Mouse (Mus musculus) lung, embryonic 15.5 days (tissue): Measurements from ENCODE around the gene Mtcp1. TPM values are rescaled to one million over a fixed set of nuclear protein-coding genes. Genes with fewer than 3 reads are reported as not detected.

Experiments
- ATAC-seq: fragments of 200-750 bp; cut with Nextera tagmentation; 2 replicates; pipeline ENCODE4 v1.8.0; 2017; ENCODE audit warnings: moderate number of reproducible peaks, borderline replicate concordance; ENCODE audit not compliant: low FRiP score, low TSS enrichment; ENCODE audit errors: extremely low read depth
- H3K27ac ChIP-seq: fragments of 300-500 bp; sonication (generic); 2 replicates; pipeline ENCODE4 v1.5.1; 2015; ENCODE audit warnings: moderate library complexity, mild to moderate bottlenecking, inconsistent platforms
- H3K27me3 ChIP-seq: fragments of 300-500 bp; sonication (generic); 2 replicates; pipeline ENCODE4 v1.6.1; 2015; ENCODE audit warnings: inconsistent platforms
- H3K36me3 ChIP-seq: fragments of 300-500 bp; sonication (generic); 2 replicates; pipeline ENCODE4 v1.6.1; 2015; ENCODE audit warnings: inconsistent platforms
- H3K4me1 ChIP-seq: fragments of 300-500 bp; sonication (generic); 2 replicates; pipeline ENCODE4 v1.6.1; 2015; ENCODE audit warnings: inconsistent platforms
- H3K4me2 ChIP-seq: fragments of 300-500 bp; sonication (generic); 2 replicates; pipeline ENCODE4 v1.6.1; 2015; ENCODE audit warnings: inconsistent platforms, mild to moderate bottlenecking, moderate library complexity
- H3K4me3 ChIP-seq: fragments of 300-500 bp; sonication (generic); 2 replicates; pipeline ENCODE4 v1.5.1; 2015; ENCODE audit warnings: mild to moderate bottlenecking, inconsistent platforms
- H3K9ac ChIP-seq: fragments of 300-500 bp; sonication (generic); 2 replicates; pipeline ENCODE4 v1.6.1; 2015; ENCODE audit warnings: inconsistent platforms
- H3K9me3 ChIP-seq: fragments of 300-500 bp; sonication (generic); 2 replicates; pipeline ENCODE4 v1.6.1; 2016; ENCODE audit warnings: inconsistent platforms
- polyA plus RNA-seq: library from polyadenylated mRNA; unstranded; fragments of >200 nt; fragmentation: Nextera tagmentation; extraction: Ambion mirVana; gene quantifications from 2 replicates; pipeline ENCODE4 v1.2.1, GENCODE M21; 2015

Gene Mtcp1
- polyA plus RNA-seq, 1 experiment from 2014 or later: 12.0 TPM

DNA sequence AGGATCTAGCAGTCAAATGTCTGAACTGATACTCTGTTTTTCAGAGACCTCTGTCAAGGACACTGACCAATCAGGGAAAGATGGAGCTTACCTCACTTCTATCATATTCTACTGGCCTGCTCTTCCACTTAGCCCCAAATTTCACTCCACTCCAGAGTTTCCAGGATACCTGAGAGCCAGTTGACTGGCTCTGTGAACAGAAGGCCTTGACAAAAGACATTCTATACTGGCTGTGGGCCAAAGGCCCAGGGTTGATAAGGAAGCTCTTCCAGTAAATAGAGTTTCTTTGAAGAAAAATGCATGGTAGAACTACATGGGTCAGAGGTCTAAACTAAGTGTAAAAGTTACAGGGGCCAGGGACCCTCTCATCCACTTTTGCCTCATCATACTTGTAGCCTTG, 46.2 kb downstream of the Mtcp1 start:
- no peak for ATAC-seq
- Histone ChIP-seq H3K4me1 (no peaks in the 10 kb centered on the region), H3K4me2 (no peak overlapping the region), H3K27ac (no peak overlapping the region), H3K27me3 (no peaks in the 10 kb centered on the region), H3K36me3 (no peaks in the 10 kb centered on the region), H3K9me3 (no peaks in the 10 kb centered on the region), H3K4me3 (no peak overlapping the region), H3K9ac (no peak overlapping the region)

Other genes with a start within 250 kb of the Mtcp1 start
- 65.8 and 70.9 TPM in 2 replicates for gene Fundc2, start 34.2 kb downstream of the Mtcp1 start, polyA plus RNA-seq
- 1.6 and 1.9 TPM in 2 replicates for gene F8, start 34.0 kb downstream of the Mtcp1 start, polyA plus RNA-seq
- 22.8 and 23.6 TPM in 2 replicates for gene Cmc4, start within 50 bp of the Mtcp1 start, polyA plus RNA-seq
- gene Brcc3, start within 50 bp of the Mtcp1 start, polyA plus RNA-seq: 66.9 and 69.5 TPM in 2 replicates
- gene Vbp1, start 97.7 kb upstream of the Mtcp1 start, polyA plus RNA-seq: 174 and 176 TPM in 2 replicates
- 1.2 and 1.3 TPM in 2 replicates for gene Rab39b, start 161.6 kb upstream of the Mtcp1 start, polyA plus RNA-seq